Mouse (Mus musculus): ENCODE measurements around the gene Slxl1. TPM values are rescaled to one million over a fixed set of nuclear protein-coding genes. Genes with fewer than 3 reads are reported as not detected.
"Not testable (repeated sequence)": the region's sequence is repeated elsewhere in the genome, so short reads cannot be mapped to it uniquely, and the experiment has no call there.

Slxl1 gene
- total RNA-seq (2018; cell fraction: chromatin; rRNA removed): not detected
- not detected for total RNA-seq (2018; cell fraction: cytosol; rRNA removed)
- not detected for total RNA-seq (2018; cell fraction: nucleus; rRNA removed)
- not detected in 3 replicates for polyA plus RNA-seq (2018)

DNA sequence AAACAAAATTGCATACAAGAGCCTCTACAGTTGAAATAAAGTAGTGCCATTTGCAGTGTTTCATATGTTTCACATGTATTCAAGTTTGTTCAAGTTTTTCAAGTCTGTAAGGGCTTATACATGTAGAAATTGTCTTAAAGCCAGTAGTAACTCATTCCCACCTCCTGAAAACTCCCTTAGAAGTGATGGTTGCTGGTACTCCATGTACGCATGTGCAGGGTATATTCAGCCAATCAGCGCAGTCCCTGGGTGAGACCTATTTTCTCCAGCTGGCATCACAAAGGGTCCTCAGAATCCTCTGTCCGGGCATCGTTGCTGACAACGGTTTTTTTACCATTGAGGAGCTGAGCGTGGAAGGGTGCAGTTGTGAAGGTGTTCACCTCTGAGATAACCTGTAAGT is at the start of gene Slxl1:
Gene Slxl1, plus strand, starts transcription at position 301 of the 400 bp plus-strand sequence.
- H3K4me3 ChIP-seq (ENCODE audit: inconsistent target): not testable (repeated sequence)
- WGBS (ENCODE audit: missing documents): no CpG with 5 or more reads among the region's 6 CpGs

More for the DNA sequence above, at the start of gene Slxl1:
- H3K79me2 ChIP-seq (ENCODE audit: inconsistent target); H3K27ac ChIP-seq; H3K36me3 ChIP-seq (ENCODE audit: inconsistent target): not testable (repeated sequence)
